Mouse (Mus musculus) natural killer cell, adult 2 months (primary cell): Measurements from ENCODE around the gene Hook1.
A peak's percentile ranks its signal among the peaks of the same experiment; 100 is the strongest.
"Not testable (repeated sequence)": the region's sequence is repeated elsewhere in the genome, so short reads cannot be mapped to it uniquely, and the experiment has no call there.

Experiments used
- DNase-seq, 2 experiments: peaks; one replicate each; pipeline ENCODE4 v3.0.0; 2022; ENCODE audit warnings: low spot score in 2 of 2

The Hook1 gene

GRCm38 (mm10) chr4:95966928-95967724, at the start of gene Hook1:
Gene Hook1 (plus strand): TSS chr4:95967240.
- peak; percentile 80 to 92 for DNase-seq

- DNase-seq = no peak
Measured at GRCm38 (mm10) chr4:95917703-95918102, 49.3 kb upstream of the Hook1 start.

- DNase-seq = no peak
Measured at GRCm38 (mm10) chr4:95920448-95920847, 46.6 kb upstream of the Hook1 start.

- peak; percentile 19 to 61 for DNase-seq
Measured at GRCm38 (mm10) chr4:95924210-95925184, 42.5 kb upstream of the Hook1 start.

GRCm38 (mm10) chr4:95928846-95929245, 38.2 kb upstream of the Hook1 start:
- DNase-seq = no peak

- no peak for DNase-seq
Measured at GRCm38 (mm10) chr4:95929936-95930335, 37.1 kb upstream of the Hook1 start.

- no peak for DNase-seq
Measured at GRCm38 (mm10) chr4:95931331-95931730, 35.7 kb upstream of the Hook1 start.

GRCm38 (mm10) chr4:95933801-95934356, 33.2 kb upstream of the Hook1 start:
- DNase-seq = no peak

GRCm38 (mm10) chr4:95934384-95935035, 32.5 kb upstream of the Hook1 start:
- DNase-seq = no peak

GRCm38 (mm10) chr4:95938701-95939100, 28.3 kb upstream of the Hook1 start:
- DNase-seq = no peak

- no peak for DNase-seq
Measured at GRCm38 (mm10) chr4:95947896-95948295, 19.1 kb upstream of the Hook1 start.

GRCm38 (mm10) chr4:95953328-95953727, 13.7 kb upstream of the Hook1 start:
- DNase-seq = no peak

GRCm38 (mm10) chr4:95982221-95982620, 15.2 kb downstream of the Hook1 start:
- not testable (repeated sequence) for DNase-seq

- DNase-seq = no peak
Measured at GRCm38 (mm10) chr4:96016875-96017274, 49.8 kb downstream of the Hook1 start.

- DNase-seq = no peak
Measured at GRCm38 (mm10) chr4:96022803-96023202, 55.8 kb downstream of the Hook1 start.

GRCm38 (mm10) chr4:96028412-96028811, 61.4 kb downstream of the Hook1 start:
- no peak for DNase-seq

- no peak for DNase-seq
Measured at GRCm38 (mm10) chr4:96060106-96060505, 93.1 kb downstream of the Hook1 start.

- DNase-seq = no peak
Measured at GRCm38 (mm10) chr4:96062045-96062444, 95.0 kb downstream of the Hook1 start.
